Mouse (Mus musculus): ENCODE results near the gene Pih1d1. TPM values are rescaled to one million over a fixed set of nuclear protein-coding genes. Genes with fewer than 3 reads are reported as not detected.
A peak's percentile ranks its signal among the peaks of the same experiment; 100 is the strongest.
"Not testable (repeated sequence)": the region's sequence is repeated elsewhere in the genome, so short reads cannot be mapped to it uniquely, and the experiment has no call there.

Gene Pih1d1
- polyA plus RNA-seq (2015; fragmentation: Nextera tagmentation; extraction: Ambion mirVana), result 107 and 108 TPM in 2 replicates

DNA sequence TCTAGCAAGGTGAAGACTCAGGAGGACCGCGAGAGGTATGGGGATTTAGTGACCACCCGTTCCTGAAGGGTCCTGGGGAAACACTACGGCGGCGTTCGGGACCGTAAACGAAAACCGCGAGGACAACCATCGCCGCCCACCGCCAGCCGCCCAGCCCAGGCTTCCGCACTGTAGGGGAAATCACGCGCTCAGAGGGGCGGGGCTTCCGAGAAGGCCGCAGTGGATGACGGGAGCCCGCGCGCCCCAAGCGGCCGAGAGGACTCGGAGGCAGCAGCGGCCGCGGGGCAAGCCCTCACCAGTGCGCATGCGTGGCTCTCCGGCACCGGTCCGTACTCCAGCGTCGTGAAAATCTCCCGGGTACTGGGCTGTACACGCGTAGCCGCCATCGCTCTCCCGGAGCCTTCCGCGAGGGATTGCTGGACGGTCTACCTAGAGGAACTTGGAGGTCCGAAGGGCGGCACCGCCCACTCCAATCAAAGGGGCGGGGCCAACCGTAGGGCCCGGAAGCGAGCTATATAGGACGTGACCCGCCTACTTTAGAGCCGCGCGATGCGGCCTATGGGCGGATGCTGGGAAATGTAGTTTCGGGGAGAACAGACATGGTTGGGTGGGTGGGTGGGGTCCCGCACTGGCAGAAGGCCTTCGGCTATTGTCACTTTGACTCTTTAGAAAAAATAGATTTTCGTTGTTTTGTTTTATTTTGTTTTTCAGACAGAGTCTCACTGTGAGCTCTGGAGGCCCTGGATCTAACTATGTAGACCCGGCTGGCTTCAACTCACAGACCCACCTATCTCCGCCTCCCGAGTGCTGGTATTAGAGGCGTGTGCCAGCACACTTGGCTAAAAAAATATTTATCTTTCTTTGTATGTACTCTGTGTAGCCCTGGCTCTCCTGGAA lies at the start of gene Pih1d1, which contains the start of gene Aldh16a1:
Pih1d1 (plus strand) TSS at position 208 of the 897 bp plus-strand sequence.
Aldh16a1 (minus strand) TSS at position 489 of the 897 bp plus-strand sequence.
- H3K9me3 ChIP-seq (replicated peaks), result no peaks in the 10 kb centered on the region
- H3K4me1 ChIP-seq, result peaks cover 44% of the 10 kb centered on the region
- peak; percentile 94 for ATAC-seq (replicated peaks; ENCODE audit: low FRiP score)
- peak within 1 kb of the TSS; percentile 63 for H3K4me3 ChIP-seq (replicated peaks)
- WGBS, result 4% methylated on average over 69 of the region's 69 CpGs
- H3K27ac ChIP-seq, result peak within 1 kb of the TSS; percentile 97
- no peaks in the 10 kb centered on the region for H3K27me3 ChIP-seq
- H3K36me3 ChIP-seq, result peaks cover 29% of the 10 kb centered on the region
- peak within 1 kb of the TSS; percentile 74 for H3K4me2 ChIP-seq
- peak within 1 kb of the TSS; percentile 89 for H3K9ac ChIP-seq

DNA sequence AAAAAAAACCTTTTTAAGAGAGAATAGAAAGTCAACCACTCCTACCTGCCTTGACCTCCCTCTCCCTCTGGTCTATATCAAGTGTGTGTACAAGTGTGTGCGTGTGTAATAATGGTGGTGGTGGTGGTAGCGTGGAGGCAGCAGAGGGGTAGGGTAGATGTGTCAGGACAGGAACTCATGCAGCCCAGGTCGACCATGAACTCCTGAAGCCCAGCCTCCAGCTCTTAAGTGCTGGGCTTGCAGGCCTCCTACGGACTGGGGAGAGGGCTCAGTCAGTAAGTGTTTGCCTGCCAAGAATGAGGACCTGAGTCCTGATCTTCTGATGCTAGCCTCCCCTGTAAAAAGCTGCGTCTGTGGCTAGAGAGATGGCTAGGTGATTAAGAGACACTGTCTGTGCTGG lies 49.2 kb upstream of the Pih1d1 start:
- ATAC-seq (replicated peaks; ENCODE audit: low FRiP score), result no peak
- no peak overlapping the region for H3K4me3 ChIP-seq (replicated peaks)
- peaks cover 38% of the 10 kb centered on the region for H3K4me1 ChIP-seq
- no peaks in the 10 kb centered on the region for H3K9me3 ChIP-seq (replicated peaks)
- 77% methylated on average over 5 of the region's 5 CpGs for WGBS
- no peak overlapping the region for H3K9ac ChIP-seq
- no peak overlapping the region for H3K27ac ChIP-seq
- H3K36me3 ChIP-seq, result no peaks in the 10 kb centered on the region
- H3K4me2 ChIP-seq, result no peak overlapping the region
- H3K27me3 ChIP-seq, result no peaks in the 10 kb centered on the region

DNA sequence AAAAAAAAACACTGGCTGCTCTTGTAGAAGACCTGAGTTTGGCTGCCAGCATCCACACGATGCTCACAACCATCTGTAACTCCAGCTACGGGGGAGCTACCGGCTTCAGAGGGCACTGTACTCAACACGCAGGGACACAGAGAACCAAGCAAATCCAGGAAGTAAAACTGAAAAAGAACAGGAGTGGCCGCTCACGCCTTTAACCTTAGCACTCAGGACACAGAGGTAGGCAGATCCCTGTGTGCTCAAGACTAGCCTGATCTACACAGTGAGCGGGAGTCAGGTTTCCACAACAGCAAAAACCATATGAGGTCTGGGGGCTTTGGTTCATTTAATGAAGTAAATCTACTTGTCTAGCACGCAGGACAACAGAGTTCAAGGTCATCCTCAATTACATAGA lies 48.6 kb upstream of the Pih1d1 start:
- ATAC-seq (replicated peaks; ENCODE audit: low FRiP score), result no peak

DNA sequence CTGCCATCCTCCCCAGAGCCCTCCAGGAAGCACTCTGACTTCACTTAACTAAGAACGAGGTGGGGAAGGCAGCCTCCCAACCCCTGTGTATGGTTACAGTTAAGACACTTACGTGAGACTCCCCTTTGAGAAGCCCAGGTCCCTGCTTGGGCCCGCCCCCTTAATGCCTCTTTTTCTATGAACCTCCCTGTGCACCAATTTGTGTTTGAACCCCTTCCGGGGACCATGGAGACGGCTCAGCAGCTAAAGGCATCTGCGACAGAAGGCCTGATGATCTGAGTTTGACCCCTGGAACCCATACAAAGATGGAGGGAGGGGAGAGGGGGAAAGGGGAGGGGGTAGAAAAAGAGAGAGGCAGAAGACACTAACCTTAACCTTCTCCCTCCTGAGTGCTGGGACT lies 47.7 kb upstream of the Pih1d1 start:
- H3K9ac ChIP-seq, result no peak overlapping the region
- no peak overlapping the region for H3K4me3 ChIP-seq (replicated peaks)
- H3K4me1 ChIP-seq, result peaks cover 38% of the 10 kb centered on the region
- H3K27me3 ChIP-seq, result no peaks in the 10 kb centered on the region
- no peak overlapping the region for H3K4me2 ChIP-seq
- H3K36me3 ChIP-seq, result no peaks in the 10 kb centered on the region
- H3K9me3 ChIP-seq (replicated peaks), result no peaks in the 10 kb centered on the region
- no peak for ATAC-seq (replicated peaks; ENCODE audit: low FRiP score)
- H3K27ac ChIP-seq, result no peak overlapping the region
- 60% methylated on average over 6 of the region's 6 CpGs for whole genome bisulfite sequencing

More for the DNA sequence above, 48.6 kb upstream of the Pih1d1 start:
- H3K36me3 ChIP-seq, result no peaks in the 10 kb centered on the region
- WGBS, result 61% methylated on average over 8 of the region's 8 CpGs
- H3K4me2 ChIP-seq, result no peak overlapping the region
- H3K27ac ChIP-seq, result no peak overlapping the region; the same call in 1 of the 2 replicates
- H3K27me3 ChIP-seq, result no peaks in the 10 kb centered on the region
- peaks cover 38% of the 10 kb centered on the region for H3K4me1 ChIP-seq
- H3K4me3 ChIP-seq (replicated peaks), result no peak overlapping the region
- H3K9ac ChIP-seq, result no peak overlapping the region
- no peaks in the 10 kb centered on the region for H3K9me3 ChIP-seq (replicated peaks)

DNA sequence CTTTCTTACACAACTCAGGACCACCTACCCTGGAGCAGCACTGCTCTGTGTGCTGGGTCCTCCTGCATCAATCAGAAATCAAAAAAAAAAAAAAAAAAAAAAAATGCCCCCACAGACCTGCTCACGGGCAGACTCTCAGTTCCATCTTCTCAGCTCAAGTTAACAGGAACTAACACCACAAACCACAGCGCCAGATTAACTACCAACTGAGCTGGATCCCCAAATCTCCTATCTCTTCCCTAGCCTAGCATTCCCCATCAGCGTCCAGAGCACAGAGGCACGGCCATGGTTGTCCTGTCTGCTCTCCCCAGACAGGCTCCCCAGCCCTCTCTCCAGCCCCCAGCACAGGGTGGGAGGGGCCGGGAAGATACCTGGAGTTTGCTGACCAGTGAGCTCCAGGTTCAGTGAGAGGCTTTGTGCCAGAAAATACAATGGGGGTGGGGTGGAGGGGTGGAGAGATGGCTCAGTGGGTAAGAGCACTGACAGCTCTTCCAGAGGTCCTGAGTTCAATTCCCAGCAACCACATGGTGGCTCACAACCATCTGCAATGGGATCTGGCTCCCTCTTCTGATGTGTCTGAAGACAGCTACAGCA lies 47.0 kb upstream of the Pih1d1 start:
- no peak for ATAC-seq (replicated peaks; ENCODE audit: low FRiP score)
- Histone ChIP-seq H3K27ac (no peak overlapping the region), H3K4me2 (no peak overlapping the region), H3K9me3 (replicated peaks) (no peaks in the 10 kb centered on the region), H3K4me3 (replicated peaks) (no peak overlapping the region), H3K9ac (no peak overlapping the region), H3K36me3 (no peaks in the 10 kb centered on the region), H3K27me3 (no peaks in the 10 kb centered on the region), H3K4me1 (peaks cover 32% of the 10 kb centered on the region)
- 71% methylated on average over 5 of the region's 5 CpGs for WGBS

GRCm38 (mm10) chr7:45110089-45110488 lies 44.0 kb upstream of the Pih1d1 start:
- H3K9me3 ChIP-seq (replicated peaks); ATAC-seq (replicated peaks; ENCODE audit: low FRiP score); H3K27ac ChIP-seq; H3K9ac ChIP-seq; H3K4me3 ChIP-seq (replicated peaks); H3K4me2 ChIP-seq; H3K27me3 ChIP-seq; H3K4me1 ChIP-seq; H3K36me3 ChIP-seq: not testable (repeated sequence)
- 92% methylated on average over 4 of the region's 4 CpGs for WGBS

GRCm38 (mm10) chr7:45111940-45112339 lies 42.2 kb upstream of the Pih1d1 start:
- Histone ChIP-seq H3K27me3 (no peaks in the 10 kb centered on the region), H3K27ac (no peak overlapping the region), H3K36me3 (no peaks in the 10 kb centered on the region), H3K4me1 (peaks cover under 1% of the 10 kb centered on the region; the same call in 1 of the 2 replicates), H3K4me3 (replicated peaks) (no peak overlapping the region), H3K9me3 (replicated peaks) (no peaks in the 10 kb centered on the region), H3K9ac (no peak overlapping the region), H3K4me2 (no peak overlapping the region)
- no peak for ATAC-seq (replicated peaks; ENCODE audit: low FRiP score)
- 60% methylated on average over 2 of the region's 2 CpGs for WGBS

GRCm38 (mm10) chr7:45112529-45112928 lies 41.6 kb upstream of the Pih1d1 start:
- no peak for ATAC-seq (replicated peaks; ENCODE audit: low FRiP score)
- Histone ChIP-seq H3K4me2 (no peak overlapping the region), H3K9me3 (replicated peaks) (no peaks in the 10 kb centered on the region), H3K9ac (no peak overlapping the region), H3K36me3 (no peaks in the 10 kb centered on the region), H3K4me3 (replicated peaks) (no peak overlapping the region), H3K27me3 (no peaks in the 10 kb centered on the region), H3K27ac (no peak overlapping the region), H3K4me1 (peaks cover 6% of the 10 kb centered on the region)
- WGBS, result 33% methylated on average over 3 of the region's 3 CpGs

DNA sequence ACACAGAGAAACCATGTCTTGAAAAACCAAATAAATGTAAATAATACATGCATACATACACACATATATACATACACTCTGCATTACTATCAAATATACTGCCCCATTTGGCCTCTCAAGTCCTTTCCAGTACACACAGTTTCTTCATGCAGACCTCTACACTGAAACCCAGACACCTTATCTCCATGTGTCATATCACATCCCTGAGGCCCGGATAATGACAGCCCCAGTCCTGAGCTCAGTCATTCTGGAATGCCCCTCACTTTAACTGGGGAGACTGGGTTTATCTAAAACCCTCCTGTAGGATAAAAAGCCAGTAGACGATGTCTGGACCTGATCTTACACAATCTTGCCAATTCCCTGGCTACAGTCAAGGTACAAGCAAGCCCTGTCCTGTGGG lies 40.6 kb upstream of the Pih1d1 start:
- H3K4me1 ChIP-seq, result peaks cover 11% of the 10 kb centered on the region
- no peaks in the 10 kb centered on the region for H3K27me3 ChIP-seq
- no peaks in the 10 kb centered on the region; the same call in 1 of the 2 replicates for H3K36me3 ChIP-seq
- H3K4me3 ChIP-seq (replicated peaks), result no peak overlapping the region
- no peaks in the 10 kb centered on the region for H3K9me3 ChIP-seq (replicated peaks)
- H3K27ac ChIP-seq, result no peak overlapping the region
- H3K9ac ChIP-seq, result no peak overlapping the region
- WGBS, result 72% methylated on average over 2 of the region's 2 CpGs
- H3K4me2 ChIP-seq, result no peak overlapping the region
- ATAC-seq (replicated peaks; ENCODE audit: low FRiP score), result no peak

- peaks cover 39% of the 10 kb centered on the region for H3K36me3 ChIP-seq
- H3K27ac ChIP-seq, result peak overlapping the region; percentile 47
- no peaks in the 10 kb centered on the region for H3K27me3 ChIP-seq
- WGBS, result 67% methylated on average over 8 of the region's 8 CpGs
- no peak for ATAC-seq (replicated peaks; ENCODE audit: low FRiP score)
- H3K9ac ChIP-seq, result no peak overlapping the region
- H3K4me3 ChIP-seq (replicated peaks), result no peak overlapping the region
- H3K4me2 ChIP-seq, result no peak overlapping the region
- H3K4me1 ChIP-seq, result peaks cover 26% of the 10 kb centered on the region
- H3K9me3 ChIP-seq (replicated peaks), result no peaks in the 10 kb centered on the region
Observed at GRCm38 (mm10) chr7:45117566-45117965, 36.5 kb upstream of the Pih1d1 start.

DNA sequence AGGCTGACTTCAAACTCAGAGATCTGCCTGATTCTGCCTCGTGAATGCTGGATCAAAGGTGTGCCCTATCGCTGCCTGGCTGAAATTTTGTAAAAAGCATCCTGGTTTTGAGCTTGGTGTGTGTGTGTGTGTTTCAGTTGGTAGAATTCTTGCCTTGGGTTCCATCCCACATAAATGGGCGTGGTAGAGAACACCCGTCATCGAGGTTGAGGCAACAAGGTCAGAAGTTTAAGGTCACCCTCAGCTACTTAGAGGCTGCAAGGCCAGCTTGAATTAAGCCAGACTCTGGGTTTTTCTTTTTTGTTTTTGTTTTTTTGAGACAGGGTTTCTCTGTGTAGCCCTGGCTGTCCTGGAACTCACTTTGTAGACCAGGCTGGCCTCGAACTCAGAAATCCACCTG lies 35.8 kb upstream of the Pih1d1 start:
- Histone ChIP-seq H3K36me3 (peaks cover 46% of the 10 kb centered on the region), H3K27ac (peak overlapping the region; percentile 47), H3K9me3 (replicated peaks) (no peaks in the 10 kb centered on the region), H3K4me2 (no peak overlapping the region), H3K9ac (no peak overlapping the region), H3K4me3 (replicated peaks) (no peak overlapping the region), H3K4me1 (peaks cover 33% of the 10 kb centered on the region), H3K27me3 (no peaks in the 10 kb centered on the region)
- no peak for ATAC-seq (replicated peaks; ENCODE audit: low FRiP score)
- 79% methylated on average over 6 of the region's 6 CpGs for WGBS

Measured in kidney, embryonic 15.5 days (tissue).